Mouse (Mus musculus) cortical plate, adult 2 months (tissue): ENCODE results near the gene Vdr.

Experiments
- CTCF ChIP-seq: fragments of 200-500 bp; IDR thresholded peaks from 2 replicates; pipeline ENCODE4 v1.5.1; 2011; ENCODE audit warnings: mild to moderate bottlenecking, control low read depth, low read length; ENCODE audit not compliant: insufficient read depth; ENCODE audit errors: extremely low read depth
- POLR2A ChIP-seq: fragments of 200-500 bp; IDR thresholded peaks from 2 replicates; pipeline ENCODE4 v1.6.1; 2011; ENCODE audit warnings: mild to moderate bottlenecking, low read length, control low read depth; ENCODE audit not compliant: insufficient read depth; ENCODE audit errors: extremely low read depth

DNA sequence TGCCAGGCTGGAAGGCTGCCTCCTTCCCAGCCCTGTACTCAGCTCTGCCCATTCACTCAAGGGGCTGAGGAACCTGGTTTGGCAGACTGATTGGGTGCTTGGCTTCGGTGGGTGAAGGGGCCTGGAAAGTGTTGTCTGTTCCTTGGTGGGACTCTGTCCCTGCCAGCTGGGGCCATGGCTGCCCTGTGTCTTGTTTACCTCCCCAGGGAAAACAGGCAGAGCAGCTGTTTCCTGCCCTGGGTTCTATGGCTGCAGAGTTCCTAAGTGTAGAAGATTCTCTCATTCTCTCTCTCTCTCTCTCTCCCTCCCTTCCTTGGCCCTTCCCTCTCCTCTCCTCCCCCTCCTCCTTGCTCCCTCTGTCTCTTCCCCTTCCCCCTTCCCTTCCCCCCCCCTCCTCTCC lies 44.9 kb upstream of the Vdr start:
- TF ChIP-seq CTCF: no peak
- no peak for TF ChIP-seq POLR2A
